Mouse (Mus musculus) monocyte, adult 59 days (primary cell): Measurements from ENCODE around the gene Tmsb4x. TPM values are rescaled to one million over a fixed set of nuclear protein-coding genes. Genes with fewer than 3 reads are reported as not detected.

Experiments used
- total RNA-seq, 2 experiments: library from RNA; stranded (reverse); gene quantifications; one replicate each; pipeline ENCODE4 v1.2.4; 2023

Tmsb4x gene
- total RNA-seq = 1,000 to 10,000 TPM; 6,260 to 6,672 TPM

GRCm38 (mm10) chrX:167208978-167209754 lies at the start of gene Tmsb4x:
Tmsb4x (minus strand) TSS chrX:167209315.

Other genes with a start within 250 kb of the Tmsb4x start
- gene Tlr8, start 55.0 kb upstream of the Tmsb4x start, total RNA-seq = 100 to 1,000 TPM; 110 to 146 TPM
- gene Tlr7, start 121.2 kb upstream of the Tmsb4x start, total RNA-seq = 100 to 1,000 TPM; 230 to 247 TPM
- 10 to 100 TPM; 22.2 to 22.4 TPM for gene Prps2, start 173.4 kb upstream of the Tmsb4x start, total RNA-seq